Mouse (Mus musculus): ENCODE results near the gene Rab33b. TPM values are rescaled to one million over a fixed set of nuclear protein-coding genes. Genes with fewer than 3 reads are reported as not detected.

Rab33b gene
- polyA plus RNA-seq, 1 experiment from 2014 or later: 27.4 TPM

- Histone ChIP-seq H3K9me3 (replicated peaks) (no peaks in the 10 kb centered on the region), H3K4me2 (no peak overlapping the region), H3K9ac (replicated peaks) (no peak overlapping the region), H3K4me3 (replicated peaks) (no peak overlapping the region), H3K4me1 (peaks cover 5% of the 10 kb centered on the region), H3K27me3 (replicated peaks) (no peaks in the 10 kb centered on the region), H3K27ac (replicated peaks) (no peak overlapping the region), H3K36me3 (peaks cover 66% of the 10 kb centered on the region)
- WGBS: 60% methylated on average over 15 of the region's 15 CpGs
- ATAC-seq (ENCODE audit: low FRiP score): no peak
Observed at GRCm38 (mm10) chr3:51539567-51540408, 56.1 kb downstream of the Rab33b start.

DNA sequence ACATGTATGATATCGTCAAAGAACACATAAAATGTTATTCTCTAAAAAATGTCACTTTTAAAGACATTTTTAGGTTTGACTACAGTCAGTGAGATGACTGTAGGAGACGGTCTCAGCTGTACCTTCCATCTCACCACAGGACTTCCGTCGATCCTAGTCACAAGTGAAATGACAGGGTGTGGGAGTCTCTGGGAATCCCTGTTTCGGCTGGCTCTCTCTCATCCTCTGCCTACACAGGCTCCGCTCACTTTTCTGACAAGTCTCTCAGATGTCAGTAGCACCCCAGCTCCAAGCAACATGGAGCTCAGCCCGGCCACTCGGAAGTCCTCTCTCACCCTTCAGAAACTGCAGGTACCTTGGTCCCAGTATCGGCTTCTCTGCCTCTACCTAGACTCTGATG lies 56.9 kb downstream of the Rab33b start:
- no peak overlapping the region for H3K9ac ChIP-seq (replicated peaks)
- ATAC-seq (ENCODE audit: low FRiP score): no peak
- no peak overlapping the region for H3K4me3 ChIP-seq (replicated peaks)
- H3K27me3 ChIP-seq (replicated peaks): no peaks in the 10 kb centered on the region
- H3K4me2 ChIP-seq: no peak overlapping the region
- H3K9me3 ChIP-seq (replicated peaks): no peaks in the 10 kb centered on the region
- H3K27ac ChIP-seq (replicated peaks): no peak overlapping the region
- peaks cover 7% of the 10 kb centered on the region for H3K4me1 ChIP-seq
- WGBS: 96% methylated on average over 9 of the region's 9 CpGs
- peaks cover 59% of the 10 kb centered on the region for H3K36me3 ChIP-seq

- peak overlapping the region; percentile 20 for H3K4me2 ChIP-seq
- 60% methylated on average over 19 of the region's 19 CpGs for WGBS
Observed at GRCm38 (mm10) chr3:51544442-51545128, 60.9 kb downstream of the Rab33b start.

More at GRCm38 (mm10) chr3:51544442-51545128, 60.9 kb downstream of the Rab33b start:
- H3K9me3 ChIP-seq (replicated peaks): no peaks in the 10 kb centered on the region
- H3K4me1 ChIP-seq: peaks cover 7% of the 10 kb centered on the region
- peaks cover 47% of the 10 kb centered on the region for H3K36me3 ChIP-seq
- no peaks in the 10 kb centered on the region for H3K27me3 ChIP-seq (replicated peaks)
- 0 out of 2 replicates have a peak, but pooled peaks have one; percentile 32 for ATAC-seq (ENCODE audit: low FRiP score)
- H3K4me3 ChIP-seq (replicated peaks): no peak overlapping the region
- H3K27ac ChIP-seq (replicated peaks): no peak overlapping the region
- no peak overlapping the region for H3K9ac ChIP-seq (replicated peaks)

Other genes with a start within 250 kb of the Rab33b start
- 30.0 and 42.4 TPM in 2 replicates for gene Elf2, start 143.3 kb upstream of the Rab33b start, polyA plus RNA-seq (2015; fragmentation: Nextera tagmentation; extraction: Ambion mirVana)
- 0.81 and 1.4 TPM in 2 replicates for gene Mgarp, start 87.2 kb upstream of the Rab33b start, polyA plus RNA-seq (2015; fragmentation: Nextera tagmentation; extraction: Ambion mirVana)
- 784 and 883 TPM in 2 replicates for gene Ndufc1, start 74.9 kb upstream of the Rab33b start, polyA plus RNA-seq (2015; fragmentation: Nextera tagmentation; extraction: Ambion mirVana)
- 40.6 and 42.8 TPM in 2 replicates for gene Naa15, start 68.8 kb upstream of the Rab33b start, polyA plus RNA-seq (2015; fragmentation: Nextera tagmentation; extraction: Ambion mirVana)
- gene Setd7, start 77.0 kb downstream of the Rab33b start, polyA plus RNA-seq (2015; fragmentation: Nextera tagmentation; extraction: Ambion mirVana): 2.6 and 4.2 TPM in 2 replicates
- 0.88 and 9.5 TPM in 2 replicates for gene Mgst2, start 176.4 kb downstream of the Rab33b start, polyA plus RNA-seq (2015; fragmentation: Nextera tagmentation; extraction: Ambion mirVana)